Mouse (Mus musculus) lung, adult 2 months (tissue): ENCODE data around the gene Cdh1.

Experiments
- CTCF ChIP-seq: fragments of 200-500 bp; IDR thresholded peaks from 2 replicates; pipeline ENCODE4 v1.5.1; 2011; ENCODE audit warnings: mild to moderate bottlenecking, low read length, control low read depth; ENCODE audit not compliant: insufficient read depth
- POLR2A ChIP-seq: fragments of 200-500 bp; IDR thresholded peaks from 2 replicates; pipeline ENCODE4 v1.6.1; 2011; ENCODE audit warnings: low read depth, mild to moderate bottlenecking, control low read depth, low read length, borderline replicate concordance; ENCODE audit errors: extremely low read depth

DNA sequence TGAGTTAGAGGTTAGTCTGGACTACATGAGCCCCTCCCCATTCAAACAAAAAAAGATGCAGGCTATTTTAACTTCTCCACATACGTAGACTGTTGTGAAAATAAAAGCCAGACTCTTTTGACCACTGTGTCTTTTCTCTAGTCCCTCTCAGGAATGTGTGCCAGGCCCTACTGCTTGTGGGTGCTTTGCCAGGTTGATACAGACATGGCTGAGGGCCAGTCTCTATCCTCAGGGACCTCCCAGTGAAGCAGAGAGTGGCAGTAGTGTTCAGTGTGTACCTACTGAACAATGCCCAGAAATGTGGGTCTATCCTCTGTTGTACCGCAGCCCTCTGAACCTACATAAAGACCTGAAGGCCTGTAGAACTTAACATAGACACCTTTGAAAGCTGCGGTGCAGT lies 109.3 kb downstream of the Cdh1 start:
- TF ChIP-seq POLR2A (no peak), CTCF (no peak)
